Mouse (Mus musculus) liver, adult 2 months (tissue): ENCODE measurements around the gene Rpl18. TPM values are rescaled to one million over a fixed set of nuclear protein-coding genes. Genes with fewer than 3 reads are reported as not detected.

ENCODE experiments used
- DNase-seq: peaks from one replicate; pipeline ENCODE4 v3.0.0-alpha.2; 2011; ENCODE audit warnings: low read depth, low spot score; ENCODE audit errors: extremely low read depth
- H3K27ac ChIP-seq: fragments of 200-500 bp; replicated peaks from 2 replicates; pipeline ENCODE4 v1.5.1; 2012; ENCODE audit warnings: low read depth, mild to moderate bottlenecking, control low read depth, inconsistent platforms, low read length; ENCODE audit not compliant: insufficient read depth
- H3K27me3 ChIP-seq: fragments of 200-500 bp; 2 replicates; pipeline ENCODE4 v1.6.1; 2012; ENCODE audit warnings: mild to moderate bottlenecking, moderate library complexity, low read length, inconsistent platforms; ENCODE audit not compliant: control insufficient read depth, insufficient read depth
- H3K36me3 ChIP-seq: fragments of 200-500 bp; 2 replicates; pipeline ENCODE4 v1.6.1; 2012; ENCODE audit warnings: low read length, inconsistent platforms; ENCODE audit not compliant: control insufficient read depth, insufficient read depth
- H3K4me1 ChIP-seq: fragments of 200-500 bp; 2 replicates; pipeline ENCODE4 v1.6.1; 2011; ENCODE audit warnings: low read length; ENCODE audit not compliant: control insufficient read depth, insufficient read depth
- H3K4me3 ChIP-seq: fragments of 200-500 bp; 2 replicates; pipeline ENCODE4 v1.5.1; 2011; ENCODE audit warnings: low read depth, mild to moderate bottlenecking, control low read depth, low read length, moderate library complexity; ENCODE audit not compliant: insufficient read depth
- H3K79me2 ChIP-seq: fragments of 200-500 bp; 2 replicates; pipeline ENCODE4 v1.6.1; 2012; ENCODE audit warnings: inconsistent platforms, mild to moderate bottlenecking, low read length, moderate library complexity; ENCODE audit not compliant: control insufficient read depth, insufficient read depth
- H3K9ac ChIP-seq: fragments of 200-500 bp; 2 replicates; pipeline ENCODE4 v1.6.1; 2012; ENCODE audit warnings: low read depth, mild to moderate bottlenecking, control low read depth, inconsistent platforms, low read length
- CTCF ChIP-seq: fragments of 200-500 bp; IDR thresholded peaks from 2 replicates; pipeline ENCODE4 v1.5.1; 2011; ENCODE audit warnings: low read depth, low read length, control low read depth
- POLR2A ChIP-seq: fragments of 200-500 bp; IDR thresholded peaks from 2 replicates; pipeline ENCODE4 v1.6.1; 2011; ENCODE audit warnings: low read length, control low read depth; ENCODE audit not compliant: insufficient read depth; ENCODE audit errors: extremely low read depth
- WGBS: fragments of 180-500 bp; shearing (Covaris S2); methylation state at CpG from one replicate; pipeline ENCODE4 v1.1.7; 2018; 5-methylcytosine and 5-hydroxymethylcytosine counted together
- polyA plus RNA-seq: library from polyadenylated mRNA; depleted of rRNA; stranded (reverse); fragments of >200 nt; gene quantifications from 2 replicates; pipeline ENCODE4 v1.2.3, GENCODE M21; 2012
- total RNA-seq: library from RNA; depleted of rRNA; stranded (reverse); fragments of >200 nt; gene quantifications from 2 replicates; pipeline ENCODE4 v1.2.3, GENCODE M21; 2014

The Rpl18 gene
- total and polyA plus RNA-seq, 2 experiments: 366 to 436 TPM

DNA sequence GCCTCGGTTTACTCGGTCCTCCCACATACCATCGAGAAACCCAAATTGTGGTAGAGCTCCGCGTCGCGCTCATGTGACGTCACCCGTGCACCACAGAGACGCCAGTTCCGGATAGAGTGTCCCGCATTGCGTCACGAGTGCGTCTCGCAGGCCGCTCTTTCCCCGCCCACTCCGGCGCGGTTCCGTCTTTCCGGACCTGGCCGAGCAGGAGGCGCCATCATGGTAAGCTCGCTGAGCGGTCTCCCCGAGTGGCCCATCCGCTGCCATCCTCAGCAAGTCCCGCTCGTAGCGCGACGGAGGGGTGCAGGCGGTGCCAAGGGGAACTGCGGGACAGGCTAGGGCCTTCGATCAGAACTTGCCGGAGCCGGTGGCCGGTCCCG, 2.7 kb downstream of the Rpl18 start, which contains the start of gene Sphk2:
TSS of gene Sphk2 (minus strand) at position 85 of the 380 bp plus-strand sequence.
- Histone ChIP-seq H3K4me1 (peaks cover 23% of the 10 kb centered on the region), H3K4me3 (peak within 1 kb of the TSS; percentile 79), H3K36me3 (peaks cover 7% of the 10 kb centered on the region), H3K27me3 (no peaks in the 10 kb centered on the region), H3K9ac (peak within 1 kb of the TSS; percentile 89), H3K79me2 (peaks cover 5% of the 10 kb centered on the region; the same call in 1 of the 2 replicates), H3K27ac (peak within 1 kb of the TSS; percentile 89)
- DNase-seq: peak; percentile 93
- under 1% methylated on average over 41 of the region's 41 CpGs for WGBS
- peak; percentile 97 for TF ChIP-seq POLR2A
- TF ChIP-seq CTCF: no peak

DNA sequence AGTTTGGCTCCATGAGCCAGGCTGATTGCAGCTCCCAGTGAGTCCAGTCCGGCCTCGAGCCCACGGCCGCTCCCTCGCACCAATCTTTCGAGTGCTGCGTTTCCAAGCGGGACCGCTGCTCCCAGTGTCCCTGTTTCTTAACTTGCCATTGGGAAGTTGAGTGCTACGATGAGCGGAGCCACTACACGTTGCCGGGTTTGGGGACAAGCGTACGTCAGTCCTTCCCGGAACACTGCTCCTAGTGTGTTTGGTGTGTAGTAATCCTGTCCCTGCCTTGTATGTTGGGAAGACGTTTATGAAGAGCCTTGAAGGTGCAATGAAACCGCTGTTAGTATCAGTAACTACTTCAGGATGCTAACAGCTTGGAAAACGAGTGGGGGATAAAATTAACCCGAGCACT, 3.1 kb downstream of the Rpl18 start:
- Histone ChIP-seq H3K4me1 (peaks cover 20% of the 10 kb centered on the region), H3K27me3 (no peaks in the 10 kb centered on the region), H3K36me3 (peaks cover 7% of the 10 kb centered on the region), H3K27ac (peak overlapping the region; percentile 27), H3K79me2 (peaks cover 5% of the 10 kb centered on the region; the same call in 1 of the 2 replicates), H3K4me3 (peak overlapping the region; percentile 79), H3K9ac (peak overlapping the region; percentile 89)
- under 1% methylated on average over 20 of the region's 20 CpGs for WGBS
- DNase-seq: peak; percentile 28
- TF ChIP-seq CTCF (no peak), POLR2A (no peak)

DNA sequence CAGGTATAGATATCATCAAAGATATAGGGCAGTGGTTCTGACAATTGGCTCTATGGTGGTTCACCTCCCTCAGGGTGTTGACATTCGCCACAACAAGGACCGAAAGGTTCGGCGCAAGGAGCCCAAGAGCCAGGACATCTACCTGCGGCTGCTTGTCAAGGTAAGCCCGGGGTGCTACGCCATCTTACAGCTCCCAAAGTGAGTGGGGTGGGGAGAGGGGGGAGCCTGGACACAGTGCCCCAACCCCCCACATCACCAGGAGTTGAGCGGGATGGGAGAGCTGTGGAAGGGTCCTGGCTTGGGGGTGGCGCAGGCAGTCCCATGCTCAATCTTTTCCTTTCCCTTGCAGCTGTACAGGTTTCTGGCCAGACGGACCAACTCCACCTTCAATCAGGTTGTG, 3.9 kb downstream of the Rpl18 start:
- Histone ChIP-seq H3K4me1 (peaks cover 20% of the 10 kb centered on the region), H3K9ac (peak overlapping the region; percentile 30), H3K4me3 (no peak overlapping the region), H3K27ac (no peak overlapping the region), H3K79me2 (peaks cover 5% of the 10 kb centered on the region; the same call in 1 of the 2 replicates), H3K36me3 (peaks cover 7% of the 10 kb centered on the region), H3K27me3 (no peaks in the 10 kb centered on the region)
- TF ChIP-seq POLR2A (no peak), CTCF (no peak)
- 84% methylated on average over 10 of the region's 10 CpGs for WGBS
- no peak for DNase-seq

DNA sequence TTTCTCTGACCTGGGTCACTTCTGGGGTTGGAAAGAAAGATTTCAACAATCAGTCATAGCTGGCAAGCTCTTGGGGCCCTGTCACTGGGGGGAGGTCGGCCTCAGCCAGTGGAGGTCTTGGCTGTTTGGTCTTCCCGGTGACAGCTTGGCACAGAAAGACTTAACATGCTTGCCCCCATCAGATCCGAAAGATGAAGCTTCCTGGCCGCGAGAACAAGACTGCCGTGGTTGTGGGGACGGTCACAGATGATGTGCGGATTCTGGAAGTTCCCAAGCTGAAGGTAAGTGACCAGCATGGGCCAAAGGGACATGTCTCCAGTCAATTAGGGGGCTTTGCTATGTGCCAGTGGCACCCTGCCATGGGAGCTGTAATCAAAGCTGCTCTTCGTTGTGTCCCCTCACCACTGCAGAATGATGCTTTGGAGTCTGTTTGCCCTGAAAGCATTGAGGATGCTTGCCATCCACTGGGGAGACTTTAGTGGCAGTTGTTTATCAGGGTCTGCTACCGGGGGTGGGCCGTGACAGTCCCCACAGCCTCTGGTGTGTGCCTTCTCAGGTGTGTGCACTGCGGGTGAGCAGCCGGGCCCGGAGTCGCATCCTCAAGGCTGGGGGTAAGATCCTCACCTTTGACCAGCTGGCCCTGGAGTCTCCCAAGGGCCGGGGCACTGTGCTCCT, 4.6 kb downstream of the Rpl18 start:
- Histone ChIP-seq H3K9ac (no peak overlapping the region), H3K4me1 (peaks cover 20% of the 10 kb centered on the region), H3K79me2 (peaks cover 5% of the 10 kb centered on the region; the same call in 1 of the 2 replicates), H3K27me3 (no peaks in the 10 kb centered on the region), H3K27ac (no peak overlapping the region), H3K36me3 (peaks cover 7% of the 10 kb centered on the region), H3K4me3 (no peak overlapping the region)
- WGBS: 90% methylated on average over 16 of the region's 16 CpGs
- no peak for TF ChIP-seq CTCF
- no peak for TF ChIP-seq POLR2A
- no peak for DNase-seq

DNA sequence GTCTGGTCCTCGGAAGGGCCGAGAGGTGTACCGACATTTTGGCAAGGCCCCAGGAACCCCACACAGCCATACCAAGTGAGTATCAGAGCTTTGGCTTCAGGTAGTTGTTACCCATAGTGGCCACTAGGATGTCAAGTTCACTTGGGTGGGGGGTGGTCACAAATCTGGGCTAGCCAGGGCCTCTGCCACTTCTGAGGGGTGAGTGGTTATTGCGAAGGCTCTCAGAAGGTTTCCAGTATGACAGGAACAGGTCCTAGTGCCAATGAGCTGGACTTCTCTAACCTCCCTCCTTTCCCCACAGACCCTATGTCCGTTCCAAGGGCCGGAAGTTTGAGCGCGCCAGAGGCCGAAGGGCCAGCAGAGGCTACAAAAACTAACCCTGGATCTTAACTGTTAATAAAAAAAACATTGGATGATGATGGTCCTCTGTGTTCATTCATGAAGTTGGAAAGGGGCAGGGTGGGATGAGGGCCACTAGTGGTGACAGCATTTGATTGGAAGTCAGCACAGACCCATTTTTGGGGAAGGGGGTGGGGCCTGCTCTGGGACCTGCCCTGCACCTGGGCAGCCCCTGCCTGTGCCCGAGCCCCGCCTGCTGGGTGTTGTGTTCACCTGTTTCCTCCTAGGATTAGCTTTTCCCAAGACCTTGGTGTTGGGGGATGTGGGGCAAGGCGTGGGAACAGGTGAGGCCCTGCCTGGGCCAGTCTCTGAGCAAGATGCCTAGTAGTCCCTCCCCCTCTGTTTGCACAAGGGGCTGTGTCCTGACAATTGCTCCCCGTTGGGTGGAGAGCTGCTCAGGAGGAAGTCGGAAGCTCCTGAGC, 5.4 kb downstream of the Rpl18 start, which contains the start of gene Fam83e:
TSS of gene Fam83e (plus strand) at position 800 of the 821 bp plus-strand sequence.
- H3K27ac ChIP-seq: no peak within 1 kb of the TSS
- no peak within 1 kb of the TSS for H3K9ac ChIP-seq
- no peak within 1 kb of the TSS for H3K4me3 ChIP-seq
- WGBS: 81% methylated on average over 14 of the region's 14 CpGs
- no peaks in the 10 kb centered on the region for H3K27me3 ChIP-seq
- H3K36me3 ChIP-seq: peaks cover 7% of the 10 kb centered on the region
- peaks cover 5% of the 10 kb centered on the region; the same call in 1 of the 2 replicates for H3K79me2 ChIP-seq
- no peak for DNase-seq
- peaks cover 17% of the 10 kb centered on the region for H3K4me1 ChIP-seq
- TF ChIP-seq CTCF (peak; percentile 18; the same call in 1 of the 2 replicates), POLR2A (no peak)

DNA sequence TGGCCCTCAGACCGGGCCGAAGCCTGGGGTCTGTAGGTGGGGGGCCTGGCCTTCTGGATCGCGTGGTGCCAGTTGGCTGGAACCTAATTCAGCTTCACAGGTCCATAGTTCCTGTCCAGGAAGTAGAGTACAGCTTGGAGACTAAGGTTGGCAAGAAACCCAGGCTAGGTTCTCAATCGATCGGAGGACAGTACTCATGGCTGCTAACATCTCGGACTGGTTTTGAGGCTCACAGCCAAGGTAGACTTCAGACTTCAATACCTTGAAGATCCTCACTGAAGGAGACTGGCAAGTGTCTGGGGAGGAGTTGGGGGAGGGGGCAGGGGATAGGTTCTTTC, 5.9 kb downstream of the Rpl18 start:
- 56% methylated on average over 7 of the region's 7 CpGs for WGBS
- H3K9ac ChIP-seq: no peak overlapping the region

More for the DNA sequence above, 5.9 kb downstream of the Rpl18 start:
- Histone ChIP-seq H3K36me3 (peaks cover 7% of the 10 kb centered on the region), H3K4me1 (peaks cover 12% of the 10 kb centered on the region), H3K4me3 (no peak overlapping the region), H3K27ac (no peak overlapping the region), H3K79me2 (peaks cover 5% of the 10 kb centered on the region; the same call in 1 of the 2 replicates), H3K27me3 (no peaks in the 10 kb centered on the region)
- peak; percentile 39 for DNase-seq
- TF ChIP-seq CTCF (no peak), POLR2A (no peak)
